Mouse (Mus musculus) embryonic fibroblast, embryonic 13.5 days (primary cell): Measurements from ENCODE around the gene Rere. TPM values are rescaled to one million over a fixed set of nuclear protein-coding genes. Genes with fewer than 3 reads are reported as not detected.
"Not testable (repeated sequence)": the region's sequence is repeated elsewhere in the genome, so short reads cannot be mapped to it uniquely, and the experiment has no call there.

Source experiments
- H3K27ac ChIP-seq: 2 replicates; pipeline ENCODE4 v1.5.1; 2012; ENCODE audit warnings: low read length, control low read depth, inconsistent platforms; ENCODE audit not compliant: insufficient read depth
- H3K4me1 ChIP-seq: 2 replicates; pipeline ENCODE4 v1.6.1; 2011; ENCODE audit warnings: low read length; ENCODE audit not compliant: control insufficient read depth, insufficient read depth
- H3K4me3 ChIP-seq: 2 replicates; pipeline ENCODE4 v1.5.1; 2011; ENCODE audit warnings: mild to moderate bottlenecking, control low read depth, low read length; ENCODE audit not compliant: insufficient read depth
- CTCF ChIP-seq: IDR thresholded peaks from 2 replicates; pipeline ENCODE4 v1.5.1; 2011; ENCODE audit warnings: mild to moderate bottlenecking, control low read depth, low read length, moderate library complexity, borderline replicate concordance; ENCODE audit not compliant: insufficient read depth
- POLR2A ChIP-seq: IDR thresholded peaks from 2 replicates; pipeline ENCODE4 v1.6.1; 2011; ENCODE audit warnings: low read depth, mild to moderate bottlenecking, control low read depth, low read length, moderate library complexity
- polyA plus RNA-seq: library from polyadenylated mRNA; stranded (reverse); fragments of >200 nt; gene quantifications from 2 replicates; pipeline ENCODE4 v1.2.4, GENCODE M21; 2011; ENCODE audit warnings: low read depth; ENCODE audit not compliant: missing spikeins, insufficient read length

The Rere gene
- polyA plus RNA-seq, 1 experiment, result 59.0 TPM

DNA sequence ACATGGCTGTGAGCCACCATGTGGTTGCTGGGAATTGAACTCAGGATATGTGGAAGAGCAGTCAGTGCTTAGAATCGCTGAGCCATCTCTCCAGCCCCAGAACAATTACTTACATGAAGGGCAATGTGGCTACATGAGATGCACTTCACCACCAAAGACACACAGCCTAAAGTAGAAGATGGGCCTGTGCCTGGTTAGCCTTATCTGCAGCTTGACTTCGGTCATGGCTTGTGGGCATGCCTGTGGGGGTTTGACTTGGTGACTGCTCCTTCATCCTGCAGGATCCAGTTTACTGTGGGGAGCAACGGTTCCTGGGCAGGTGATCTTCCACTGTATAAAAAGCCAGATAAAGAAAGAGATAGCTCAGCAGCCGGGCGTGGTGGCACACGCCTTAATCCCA lies 196.6 kb downstream of the Rere start:
- Histone ChIP-seq H3K27ac (no peak overlapping the region), H3K4me1 (no peaks in the 10 kb centered on the region)

DNA sequence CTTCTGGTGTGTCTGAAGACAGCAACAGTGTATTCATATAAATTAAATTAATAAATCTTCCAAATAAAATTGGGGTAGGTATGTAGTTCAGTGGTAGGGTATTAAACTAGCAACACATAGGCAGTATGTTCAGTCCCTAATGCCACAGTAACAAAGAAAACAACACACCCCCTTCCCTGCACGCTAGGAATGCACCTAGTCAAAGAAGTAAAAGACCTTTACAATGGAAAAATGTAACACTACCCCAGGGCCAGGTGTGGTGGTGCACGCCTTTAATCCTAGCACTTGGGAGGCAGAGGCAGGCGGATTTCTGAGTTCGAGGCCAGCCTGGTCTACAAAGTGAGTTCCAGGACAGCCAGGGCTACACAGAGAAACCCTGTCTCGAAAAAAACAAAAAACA lies 201.6 kb downstream of the Rere start:
- H3K4me3 ChIP-seq, H3K27ac ChIP-seq, H3K4me1 ChIP-seq: not testable (repeated sequence)

More for the DNA sequence above, 196.6 kb downstream of the Rere start:
- TF ChIP-seq CTCF, result no peak
- no peak for TF ChIP-seq POLR2A
- H3K4me3 ChIP-seq, result no peak overlapping the region

DNA sequence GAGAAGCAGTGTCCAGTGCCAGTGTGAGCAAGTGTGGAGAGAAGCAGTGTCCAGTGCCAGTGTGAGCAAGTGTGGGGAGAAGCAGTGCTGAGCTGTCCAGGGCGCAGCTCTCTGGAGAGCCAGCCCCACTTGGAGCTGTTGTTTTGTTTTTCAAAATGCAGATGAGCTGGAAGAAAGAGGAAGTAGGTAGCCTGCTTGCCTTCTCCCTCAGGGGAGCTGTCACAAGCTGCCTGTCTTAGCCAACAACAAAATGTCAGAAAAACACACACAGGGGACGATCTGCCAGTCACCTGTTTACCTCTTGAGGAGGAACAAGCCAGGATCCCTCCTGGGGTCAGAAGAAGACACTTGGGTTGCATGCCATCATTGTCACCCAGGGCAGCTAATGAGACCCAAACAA lies 204.7 kb downstream of the Rere start:
- no peak overlapping the region for H3K27ac ChIP-seq
- TF ChIP-seq CTCF, result no peak
- H3K4me1 ChIP-seq, result peaks cover 5% of the 10 kb centered on the region
- H3K4me3 ChIP-seq, result no peak overlapping the region

DNA sequence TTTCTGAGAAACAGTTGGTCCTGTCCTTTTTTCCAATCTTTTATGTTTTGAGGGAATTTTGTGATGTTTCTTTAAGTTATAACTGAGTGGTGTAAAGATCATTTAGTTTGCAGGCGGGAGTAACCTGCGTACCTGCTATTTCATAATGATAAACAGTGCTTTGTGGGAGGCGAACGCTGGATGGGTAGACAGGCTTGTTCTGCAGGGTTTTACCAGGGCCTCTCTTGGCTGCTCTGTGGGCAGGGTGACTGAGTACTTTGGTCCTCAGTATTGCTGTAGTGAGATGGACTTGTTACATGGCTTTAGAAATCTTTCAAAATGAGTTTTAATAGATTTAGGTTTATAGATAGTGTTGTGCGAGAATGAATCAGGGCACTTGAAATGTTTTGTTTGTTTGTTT lies 205.7 kb downstream of the Rere start:
- Histone ChIP-seq H3K4me3 (no peak overlapping the region), H3K4me1 (peaks cover 5% of the 10 kb centered on the region), H3K27ac (no peak overlapping the region)
- TF ChIP-seq POLR2A (no peak), CTCF (no peak)

DNA sequence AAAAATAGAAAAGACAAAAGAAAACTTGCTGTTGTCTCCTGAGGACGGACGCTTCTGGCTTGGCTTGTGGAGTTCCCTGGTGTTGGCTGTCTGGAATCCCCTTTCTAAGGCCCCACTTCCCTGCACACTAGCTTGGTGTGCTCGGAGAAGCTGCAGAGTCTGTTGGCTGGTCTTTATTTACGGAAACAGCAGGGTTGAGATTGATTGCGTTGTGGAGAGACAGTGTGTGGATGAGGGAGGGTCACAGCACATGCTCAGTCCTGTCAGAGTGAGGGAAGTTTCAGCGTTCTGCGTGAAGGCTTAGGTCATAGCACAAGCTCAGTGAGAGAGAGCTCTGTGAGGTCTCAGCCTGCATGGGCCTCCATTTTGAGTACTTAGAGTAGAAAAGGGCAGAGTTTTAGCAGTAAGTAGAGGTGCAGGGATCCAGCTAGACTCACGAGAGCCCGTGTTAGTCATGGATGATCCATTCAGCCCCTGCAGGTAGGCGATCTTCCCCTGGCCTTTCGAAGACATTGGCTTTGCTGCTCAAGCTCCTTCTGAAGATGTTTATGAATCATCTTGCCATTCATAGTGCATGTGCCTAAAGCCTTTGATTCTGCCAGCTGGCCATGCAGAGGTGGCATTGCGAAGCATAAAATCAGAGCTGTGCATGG lies 206.8 kb downstream of the Rere start:
- H3K27ac ChIP-seq, result no peak overlapping the region
- TF ChIP-seq CTCF (no peak), POLR2A (no peak; the same call in 1 of the 2 replicates)
- peaks cover 5% of the 10 kb centered on the region for H3K4me1 ChIP-seq
- H3K4me3 ChIP-seq, result no peak overlapping the region

DNA sequence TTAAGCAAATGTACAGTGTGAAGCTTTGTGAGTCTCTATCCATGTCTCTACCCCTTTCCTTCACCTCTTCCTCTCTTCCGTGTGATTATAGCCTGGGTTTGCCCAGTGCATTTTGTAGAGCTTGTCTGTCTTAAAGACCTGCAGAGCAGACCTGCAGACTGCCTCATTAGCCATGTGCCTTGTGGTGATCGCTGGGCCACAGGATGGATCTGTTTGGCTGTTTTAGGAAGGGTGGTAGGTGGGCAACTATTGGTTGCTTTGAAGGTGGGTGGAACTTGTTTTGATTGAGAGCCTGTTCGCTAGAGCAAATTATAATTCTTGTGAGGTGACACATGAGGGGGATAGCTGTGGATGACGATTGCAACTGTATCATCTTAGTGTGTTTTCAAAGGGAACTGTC lies 207.3 kb downstream of the Rere start:
- Histone ChIP-seq H3K27ac (no peak overlapping the region), H3K4me3 (no peak overlapping the region), H3K4me1 (peaks cover 5% of the 10 kb centered on the region)
- TF ChIP-seq POLR2A (no peak), CTCF (no peak)

DNA sequence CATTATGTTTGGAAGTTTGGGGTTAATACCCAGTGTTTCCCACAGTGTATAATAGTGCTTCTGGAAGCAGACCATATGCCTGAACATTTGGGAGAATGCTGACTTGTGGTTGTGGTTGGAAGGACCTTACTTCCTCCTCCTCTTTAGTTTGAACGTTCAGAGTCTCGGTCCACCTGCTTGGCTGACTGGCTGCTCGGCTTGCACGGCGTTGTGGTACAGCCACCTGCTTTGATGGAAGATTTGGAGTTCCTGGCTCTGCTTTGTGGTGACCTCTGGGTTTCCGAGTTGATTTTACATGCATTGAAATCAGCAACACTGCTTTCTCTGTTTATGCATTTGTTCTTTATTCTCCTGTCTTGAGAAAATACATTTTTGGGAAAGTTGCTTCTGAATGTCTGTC lies 208.6 kb downstream of the Rere start:
- no peak overlapping the region for H3K27ac ChIP-seq
- no peak for TF ChIP-seq CTCF
- no peak for TF ChIP-seq POLR2A
- H3K4me1 ChIP-seq, result peaks cover 5% of the 10 kb centered on the region
- H3K4me3 ChIP-seq, result no peak overlapping the region

DNA sequence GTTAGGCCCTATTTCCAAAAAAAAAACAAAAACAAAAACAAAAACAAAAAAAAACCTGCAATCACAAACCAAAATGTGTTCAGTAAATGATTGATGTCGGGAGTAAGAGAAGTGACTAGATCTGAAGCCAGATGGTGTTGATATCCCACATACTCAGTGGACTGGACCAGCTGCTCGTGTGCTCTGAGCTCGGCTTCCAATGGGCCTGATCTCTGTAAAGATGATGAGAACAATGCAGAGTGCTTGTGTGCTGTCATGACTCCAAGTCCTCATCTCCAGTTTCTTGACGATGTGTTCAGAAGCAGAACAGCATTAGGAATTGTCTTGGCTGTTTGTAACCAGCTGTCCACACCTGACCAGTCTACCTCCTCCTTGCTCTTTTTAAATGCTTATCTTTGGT lies 210.3 kb downstream of the Rere start:
- TF ChIP-seq CTCF (no peak), POLR2A (no peak)
- Histone ChIP-seq H3K4me3 (no peak overlapping the region), H3K4me1 (peaks cover 5% of the 10 kb centered on the region)

DNA sequence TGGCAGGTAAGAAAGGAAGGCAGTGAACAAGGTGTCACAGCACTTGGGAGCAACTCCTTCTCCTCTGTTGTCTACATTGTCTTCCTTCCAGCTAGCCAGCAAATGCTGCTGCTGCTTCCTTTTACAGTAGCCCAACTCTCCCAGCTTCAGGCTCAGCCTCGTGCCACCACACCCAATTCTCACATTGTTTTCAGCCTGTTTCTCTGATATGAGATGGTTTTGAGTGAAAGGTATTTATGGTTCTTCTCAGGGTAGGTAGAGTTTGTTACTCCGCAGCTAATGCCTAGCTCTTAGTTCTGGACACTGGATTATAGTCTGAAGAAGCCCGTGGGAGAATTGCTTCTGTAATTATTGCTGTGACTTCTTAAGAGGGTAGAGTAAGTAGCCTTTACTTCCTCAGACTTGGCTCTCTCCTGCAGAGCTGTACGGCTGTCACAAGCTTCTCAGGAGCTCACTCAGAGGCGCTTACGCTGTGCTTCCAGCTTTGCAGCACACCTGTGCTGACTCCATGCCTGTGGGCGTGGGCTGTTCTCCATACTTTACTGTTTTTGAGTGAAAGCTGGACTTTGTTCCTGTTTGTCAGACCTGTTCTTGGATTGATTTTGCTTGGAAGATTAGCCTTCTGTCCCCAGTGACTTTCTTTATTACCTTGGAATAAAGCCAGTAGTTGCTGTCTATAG lies 212.0 kb downstream of the Rere start:
- H3K4me1 ChIP-seq, result peaks cover 5% of the 10 kb centered on the region
- no peak for TF ChIP-seq CTCF
- TF ChIP-seq POLR2A, result no peak
- H3K27ac ChIP-seq, result no peak overlapping the region
- no peak overlapping the region for H3K4me3 ChIP-seq

More for the DNA sequence above, 210.3 kb downstream of the Rere start:
- H3K27ac ChIP-seq, result no peak overlapping the region

DNA sequence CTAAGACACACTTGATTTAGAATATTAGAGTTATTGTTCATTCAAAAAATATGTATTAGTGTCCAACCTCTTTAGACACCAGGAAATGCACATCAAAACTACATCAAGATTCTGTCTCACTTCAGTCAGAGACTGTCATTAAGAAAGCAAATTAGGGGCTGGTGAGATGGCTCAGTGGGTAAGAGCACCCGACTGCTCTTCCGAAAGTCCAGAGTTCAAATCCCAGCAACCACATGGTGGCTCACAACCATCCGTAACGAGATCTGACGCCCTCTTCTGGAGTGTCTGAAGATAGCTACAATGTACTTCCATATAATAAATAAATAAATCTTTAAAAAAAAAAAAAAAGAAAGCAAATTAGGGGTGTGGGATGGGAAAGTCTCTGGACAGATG lies 212.5 kb downstream of the Rere start:
- H3K27ac ChIP-seq, H3K4me1 ChIP-seq, H3K4me3 ChIP-seq: not testable (repeated sequence)
